Mouse (Mus musculus) lung, adult 2 months (tissue): ENCODE measurements around the gene Hist1h2bg. TPM values are rescaled to one million over a fixed set of nuclear protein-coding genes. Genes with fewer than 3 reads are reported as not detected.
A peak's percentile ranks its signal among the peaks of the same experiment; 100 is the strongest.
"Not testable (repeated sequence)": the region's sequence is repeated elsewhere in the genome, so short reads cannot be mapped to it uniquely, and the experiment has no call there.

Experiments used
- DNase-seq: peaks from one replicate; pipeline ENCODE4 v3.0.0; 2022
- H3K4me1 ChIP-seq: fragments of 200-500 bp; 2 replicates; pipeline ENCODE4 v1.6.1; 2011; ENCODE audit warnings: low read length; ENCODE audit not compliant: control insufficient read depth, insufficient read depth
- H3K4me3 ChIP-seq: fragments of 200-500 bp; replicated peaks from 2 replicates; pipeline ENCODE3; 2011; ENCODE audit warnings: low read depth, mild to moderate bottlenecking, control low read depth, low read length; ENCODE audit errors: extremely low read depth
- CTCF ChIP-seq: fragments of 200-500 bp; IDR thresholded peaks from 2 replicates; pipeline ENCODE4 v1.5.1; 2011; ENCODE audit warnings: mild to moderate bottlenecking, low read length, control low read depth; ENCODE audit not compliant: insufficient read depth
- POLR2A ChIP-seq: fragments of 200-500 bp; IDR thresholded peaks from 2 replicates; pipeline ENCODE4 v1.6.1; 2011; ENCODE audit warnings: low read depth, mild to moderate bottlenecking, control low read depth, low read length, borderline replicate concordance; ENCODE audit errors: extremely low read depth
- WGBS: fragments of 180-500 bp; shearing (Covaris S2); methylation state at CpG from one replicate; pipeline ENCODE4 v1.1.7; 2018; 5-methylcytosine and 5-hydroxymethylcytosine counted together
- polyA plus RNA-seq: library from polyadenylated mRNA; depleted of rRNA; stranded (reverse); fragments of >200 nt; gene quantifications from 2 replicates; pipeline ENCODE4 v1.2.3, GENCODE M21; 2012

Hist1h2bg gene
- polyA plus RNA-seq, 1 experiment, result 9.8 TPM

- DNase-seq, result no peak
- TF ChIP-seq CTCF, result no peak
- no peak for TF ChIP-seq POLR2A
- 38% methylated on average over 8 of the region's 8 CpGs for WGBS
- Histone ChIP-seq H3K4me3 (no peak overlapping the region), H3K4me1 (peaks cover 5% of the 10 kb centered on the region)
Observed at GRCm38 (mm10) chr13:23551931-23552914, 19.0 kb upstream of the Hist1h2bg start.

GRCm38 (mm10) chr13:23552962-23553361 is 18.2 kb upstream of the Hist1h2bg start, which contains the start of gene Hist1h1d:
Gene Hist1h1d (plus strand): TSS chr13:23553262.
- TF ChIP-seq CTCF (no peak), POLR2A (no peak)
- no peak for DNase-seq
- H3K4me1 ChIP-seq, result peaks cover 5% of the 10 kb centered on the region
- peak within 1 kb of the TSS; percentile 16 for H3K4me3 ChIP-seq

GRCm38 (mm10) chr13:23554393-23554792 is 16.8 kb upstream of the Hist1h2bg start:
- TF ChIP-seq POLR2A (no peak), CTCF (no peak)
- Histone ChIP-seq H3K4me3 (peak overlapping the region; percentile 46), H3K4me1 (peaks cover 5% of the 10 kb centered on the region)
- WGBS, result 19% methylated on average over 9 of the region's 9 CpGs
- no peak for DNase-seq

GRCm38 (mm10) chr13:23554925-23555838 is 16.0 kb upstream of the Hist1h2bg start:
- peak overlapping the region; percentile 87 for H3K4me3 ChIP-seq
- DNase-seq, result peak; percentile 67
- TF ChIP-seq CTCF (no peak), POLR2A (peak; percentile 81)
- H3K4me1 ChIP-seq, result peaks cover 5% of the 10 kb centered on the region
- WGBS, result under 1% methylated on average over 54 of the region's 54 CpGs

GRCm38 (mm10) chr13:23555839-23556416 is 15.3 kb upstream of the Hist1h2bg start:
- peak; percentile 59 for DNase-seq
- under 1% methylated on average over 18 of the region's 18 CpGs for WGBS
- peak overlapping the region; percentile 73 for H3K4me3 ChIP-seq
- H3K4me1 ChIP-seq, result peaks cover 5% of the 10 kb centered on the region
- TF ChIP-seq POLR2A, result peak; percentile 30; the same call in 1 of the 2 replicates
- no peak for TF ChIP-seq CTCF

- Histone ChIP-seq H3K4me3 (no peak overlapping the region), H3K4me1 (peaks cover 5% of the 10 kb centered on the region)
- no peak for TF ChIP-seq POLR2A
- no peak for TF ChIP-seq CTCF
- whole genome bisulfite sequencing, result 64% methylated on average over 3 of the region's 3 CpGs
- DNase-seq, result no peak
Observed at GRCm38 (mm10) chr13:23556906-23557305, 14.3 kb upstream of the Hist1h2bg start.

GRCm38 (mm10) chr13:23560699-23561098 is 10.5 kb upstream of the Hist1h2bg start:
- H3K4me1 ChIP-seq, H3K4me3 ChIP-seq, DNase-seq: not testable (repeated sequence)
- 32% methylated on average over 2 of the region's 2 CpGs for WGBS

- not testable (repeated sequence) for H3K4me1 ChIP-seq, DNase-seq, H3K4me3 ChIP-seq
- 0% methylated on average over 2 of the region's 5 CpGs for WGBS
Observed at GRCm38 (mm10) chr13:23561531-23561882, 9.7 kb upstream of the Hist1h2bg start.

GRCm38 (mm10) chr13:23561883-23562659 is 9.1 kb upstream of the Hist1h2bg start, which contains the start of gene Hist1h3e:
Gene Hist1h3e (minus strand): TSS chr13:23562369.
- WGBS, result under 1% methylated on average over 56 of the region's 67 CpGs
- DNase-seq, result peak; percentile 90
- TF ChIP-seq POLR2A, result peak; percentile 95
- not testable (repeated sequence) for H3K4me1 ChIP-seq
- peak within 1 kb of the TSS; percentile 65 for H3K4me3 ChIP-seq
